Comparison of ENCODE assay signal across 26 mouse cellular contexts in the genomic region with DNA sequence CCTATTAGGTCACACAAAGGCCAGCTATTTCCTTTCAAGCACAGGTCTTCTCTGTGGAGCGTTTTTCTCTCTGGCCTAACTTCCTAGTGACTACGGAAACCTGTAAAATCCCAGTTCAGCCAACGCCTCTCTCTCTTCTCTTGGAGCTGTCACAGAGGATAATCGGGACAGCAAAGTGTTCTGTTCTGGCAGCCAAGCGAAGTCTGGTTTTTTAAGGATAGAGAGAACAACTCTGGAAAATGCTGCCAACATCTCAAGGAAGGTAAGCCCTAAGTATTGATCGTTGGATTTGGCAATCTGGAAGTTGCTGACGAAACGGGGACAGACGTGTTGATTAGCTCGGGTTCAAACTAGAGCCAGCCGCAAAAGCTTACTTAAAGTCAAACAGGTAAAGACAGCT. TPM values are rescaled to one million over a fixed set of nuclear protein-coding genes. Genes with fewer than 3 reads are reported as not detected.
"Had no signal": no experiment of that assay in that cellular context is flagged by ENCODE, and none has a peak within 500 bp of the region (broad histone marks: within the 10 kb centered on the region; RNA-seq: fewer than 3 reads in every experiment).

No protein-coding gene starts in this region.

- DNase-seq: kidney, adult 11 months; kidney, adult 8-10 months; kidney, postnatal 10 days; kidney, postnatal 36 days; layer of hippocampus, postnatal 36 days; liver; liver, postnatal 0 days; lung, embryonic 14.5 days; retina, postnatal 1 day; right cerebral cortex, postnatal 14 days; right cerebral cortex, postnatal 4 days; thymus, adult 18-20 months; thymus, postnatal 36 days had no signal

- H3K27ac ChIP-seq: kidney, embryonic 15.5 days; limb, embryonic 10.5 days; limb, embryonic 13.5 days; liver, embryonic 14.5 days; macrophage; midbrain, embryonic 12.5 days; midbrain, embryonic 15.5 days; neural tube, embryonic 12.5 days; neural tube, embryonic 15.5 days; stomach, embryonic 15.5 days had no signal

- H3K36me3 ChIP-seq: kidney, embryonic 15.5 days; limb, embryonic 10.5 days; limb, embryonic 13.5 days; midbrain, embryonic 12.5 days; midbrain, embryonic 15.5 days; neural tube, embryonic 12.5 days; neural tube, embryonic 15.5 days; stomach, embryonic 15.5 days had no signal

- H3K4me3 ChIP-seq: kidney, embryonic 15.5 days; limb, embryonic 10.5 days; limb, embryonic 13.5 days; midbrain, embryonic 12.5 days; midbrain, embryonic 15.5 days; neural tube, embryonic 12.5 days; neural tube, embryonic 15.5 days; stomach, embryonic 15.5 days had no signal

- H3K9me3 ChIP-seq: kidney, embryonic 15.5 days; limb, embryonic 10.5 days; limb, embryonic 13.5 days; midbrain, embryonic 12.5 days; midbrain, embryonic 15.5 days; neural tube, embryonic 12.5 days; neural tube, embryonic 15.5 days; stomach, embryonic 15.5 days had no signal

- H3K27me3 ChIP-seq: midbrain, embryonic 15.5 days; neural tube, embryonic 12.5 days; stomach, embryonic 15.5 days had no signal

- H3K4me1 ChIP-seq: midbrain, embryonic 12.5 days; midbrain, embryonic 15.5 days; neural tube, embryonic 12.5 days; neural tube, embryonic 15.5 days; stomach, embryonic 15.5 days had no signal

RNA-seq across cellular contexts. Expression of a gene that starts 28.5 kb away (rescaled TPM):
- polyA plus RNA-seq: liver, postnatal 0 days; lung, embryonic 14.5 days; lung, postnatal 0 days; macrophage; neural tube, embryonic 12.5 days; testis, adult 2 months; urinary bladder, adult 2 months had no signal
